Mouse (Mus musculus): ENCODE results near the gene Wdr62. TPM values are rescaled to one million over a fixed set of nuclear protein-coding genes. Genes with fewer than 3 reads are reported as not detected.

Gene Wdr62
- polyA plus RNA-seq, 1 experiment from 2014 or later: 7.7 TPM

- H3K4me2 ChIP-seq (ENCODE audit: low read depth, low read length): peak overlapping the region; percentile 95; the same call in 1 of the 2 replicates
- no peaks in the 10 kb centered on the region for H3K27me3 ChIP-seq (replicated peaks; ENCODE audit: control insufficient read depth, insufficient read depth, low read length)
- no peaks in the 10 kb centered on the region for H3K9me3 ChIP-seq (ENCODE audit: control insufficient read depth, low read length)
- DNase-seq (ENCODE audit: low spot score): no peak
- H3K9ac ChIP-seq (ENCODE audit: low read depth, low read length): no peak overlapping the region
- peak overlapping the region; percentile 75; the same call in 1 of the 2 replicates for H3K4me3 ChIP-seq (ENCODE audit: low read depth, low read length)
- no peak for ATAC-seq (ENCODE audit: low read depth)
- no peaks in the 10 kb centered on the region for H3K36me3 ChIP-seq (ENCODE audit: control insufficient read depth, insufficient read depth, low read length)
- 75% methylated on average over 4 of the region's 4 CpGs for WGBS
- H3K27ac ChIP-seq (replicated peaks; ENCODE audit: low read depth, low read length): no peak overlapping the region
- H3K4me1 ChIP-seq (ENCODE audit: control insufficient read depth, insufficient read depth, low read length): 0 out of 2 replicates have a peak, but pooled peaks cover 4% of the 10 kb centered on the region
Measured at GRCm38 (mm10) chr7:30281522-30281921, 1.3 kb upstream of the Wdr62 start.

- DNase-seq (ENCODE audit: low spot score) (peak; percentile 96), ATAC-seq (ENCODE audit: low read depth) (peak; percentile 85)
- peak overlapping the region; percentile 95 for H3K4me2 ChIP-seq (ENCODE audit: low read depth, low read length)
- H3K4me3 ChIP-seq (ENCODE audit: low read depth, low read length): peak overlapping the region; percentile 75
- WGBS: under 1% methylated on average over 19 of the region's 20 CpGs
- H3K9ac ChIP-seq (ENCODE audit: low read depth, low read length): peak overlapping the region; percentile 66
- 0 out of 2 replicates have a peak, but pooled peaks cover 4% of the 10 kb centered on the region for H3K4me1 ChIP-seq (ENCODE audit: control insufficient read depth, insufficient read depth, low read length)
- peak overlapping the region; percentile 95 for H3K27ac ChIP-seq (replicated peaks; ENCODE audit: low read depth, low read length)
- no peaks in the 10 kb centered on the region for H3K36me3 ChIP-seq (ENCODE audit: control insufficient read depth, insufficient read depth, low read length)
- no peaks in the 10 kb centered on the region for H3K9me3 ChIP-seq (ENCODE audit: control insufficient read depth, low read length)
- no peaks in the 10 kb centered on the region for H3K27me3 ChIP-seq (replicated peaks; ENCODE audit: control insufficient read depth, insufficient read depth, low read length)
Measured at GRCm38 (mm10) chr7:30280670-30281138, 485 bp upstream of the Wdr62 start.

- ATAC-seq (ENCODE audit: low read depth) (no peak), DNase-seq (ENCODE audit: low spot score) (peak; percentile 19)
- 0% methylated on average over 6 of the region's 6 CpGs for WGBS
Measured at GRCm38 (mm10) chr7:30279536-30279935, 683 bp downstream of the Wdr62 start.

GRCm38 (mm10) chr7:30278911-30279310 lies 1.3 kb downstream of the Wdr62 start:
- WGBS: 54% methylated on average over 2 of the region's 2 CpGs
- Histone ChIP-seq H3K9ac (ENCODE audit: low read depth, low read length) (no peak overlapping the region), H3K27ac (replicated peaks; ENCODE audit: low read depth, low read length) (no peak overlapping the region), H3K36me3 (ENCODE audit: control insufficient read depth, insufficient read depth, low read length) (no peaks in the 10 kb centered on the region), H3K4me3 (ENCODE audit: low read depth, low read length) (no peak overlapping the region), H3K4me2 (ENCODE audit: low read depth, low read length) (peak overlapping the region; percentile 95), H3K27me3 (replicated peaks; ENCODE audit: control insufficient read depth, insufficient read depth, low read length) (no peaks in the 10 kb centered on the region), H3K4me1 (ENCODE audit: control insufficient read depth, insufficient read depth, low read length) (0 out of 2 replicates have a peak, but pooled peaks cover 4% of the 10 kb centered on the region), H3K9me3 (ENCODE audit: control insufficient read depth, low read length) (no peaks in the 10 kb centered on the region)
- DNase-seq (ENCODE audit: low spot score) (no peak), ATAC-seq (ENCODE audit: low read depth) (no peak)

More at GRCm38 (mm10) chr7:30279536-30279935, 683 bp downstream of the Wdr62 start:
- Histone ChIP-seq H3K9me3 (ENCODE audit: control insufficient read depth, low read length) (no peaks in the 10 kb centered on the region), H3K27ac (replicated peaks; ENCODE audit: low read depth, low read length) (no peak overlapping the region; the same call in 1 of the 2 replicates), H3K36me3 (ENCODE audit: control insufficient read depth, insufficient read depth, low read length) (no peaks in the 10 kb centered on the region), H3K4me2 (ENCODE audit: low read depth, low read length) (peak overlapping the region; percentile 95), H3K27me3 (replicated peaks; ENCODE audit: control insufficient read depth, insufficient read depth, low read length) (no peaks in the 10 kb centered on the region), H3K4me1 (ENCODE audit: control insufficient read depth, insufficient read depth, low read length) (0 out of 2 replicates have a peak, but pooled peaks cover 4% of the 10 kb centered on the region), H3K9ac (ENCODE audit: low read depth, low read length) (peak overlapping the region; percentile 60; the same call in 1 of the 2 replicates), H3K4me3 (ENCODE audit: low read depth, low read length) (peak overlapping the region; percentile 75)

GRCm38 (mm10) chr7:30274383-30274782 lies 5.8 kb downstream of the Wdr62 start:
- no peak overlapping the region for H3K27ac ChIP-seq (replicated peaks; ENCODE audit: low read depth, low read length)

GRCm38 (mm10) chr7:30269641-30270040 lies 10.6 kb downstream of the Wdr62 start:
- H3K9ac ChIP-seq (ENCODE audit: low read depth, low read length): no peak overlapping the region
- 91% methylated on average over 4 of the region's 4 CpGs for WGBS
- 0 out of 2 replicates have a peak, but pooled peaks cover 7% of the 10 kb centered on the region for H3K36me3 ChIP-seq (ENCODE audit: control insufficient read depth, insufficient read depth, low read length)
- H3K9me3 ChIP-seq (ENCODE audit: control insufficient read depth, low read length): no peaks in the 10 kb centered on the region
- no peak overlapping the region for H3K4me3 ChIP-seq (ENCODE audit: low read depth, low read length)
- H3K27ac ChIP-seq (replicated peaks; ENCODE audit: low read depth, low read length): no peak overlapping the region
- ATAC-seq (ENCODE audit: low read depth) (no peak), DNase-seq (ENCODE audit: low spot score) (no peak)
- H3K4me2 ChIP-seq (ENCODE audit: low read depth, low read length): no peak overlapping the region
- no peaks in the 10 kb centered on the region for H3K27me3 ChIP-seq (replicated peaks; ENCODE audit: control insufficient read depth, insufficient read depth, low read length)
- H3K4me1 ChIP-seq (ENCODE audit: control insufficient read depth, insufficient read depth, low read length): no peaks in the 10 kb centered on the region

More at GRCm38 (mm10) chr7:30274383-30274782, 5.8 kb downstream of the Wdr62 start:
- WGBS: 80% methylated on average over 6 of the region's 6 CpGs
- Histone ChIP-seq H3K4me2 (ENCODE audit: low read depth, low read length) (no peak overlapping the region), H3K27me3 (replicated peaks; ENCODE audit: control insufficient read depth, insufficient read depth, low read length) (no peaks in the 10 kb centered on the region), H3K9me3 (ENCODE audit: control insufficient read depth, low read length) (no peaks in the 10 kb centered on the region), H3K4me1 (ENCODE audit: control insufficient read depth, insufficient read depth, low read length) (no peaks in the 10 kb centered on the region), H3K9ac (ENCODE audit: low read depth, low read length) (no peak overlapping the region), H3K36me3 (ENCODE audit: control insufficient read depth, insufficient read depth, low read length) (0 out of 2 replicates have a peak, but pooled peaks cover 7% of the 10 kb centered on the region), H3K4me3 (ENCODE audit: low read depth, low read length) (no peak overlapping the region)
- no peak for ATAC-seq (ENCODE audit: low read depth)
- DNase-seq (ENCODE audit: low spot score): no peak

GRCm38 (mm10) chr7:30266780-30267179 lies 13.4 kb downstream of the Wdr62 start:
- ATAC-seq (ENCODE audit: low read depth): no peak

GRCm38 (mm10) chr7:30265935-30266334 lies 14.3 kb downstream of the Wdr62 start:
- no peaks in the 10 kb centered on the region for H3K27me3 ChIP-seq (replicated peaks; ENCODE audit: control insufficient read depth, insufficient read depth, low read length)
- H3K4me3 ChIP-seq (ENCODE audit: low read depth, low read length): no peak overlapping the region
- H3K4me1 ChIP-seq (ENCODE audit: control insufficient read depth, insufficient read depth, low read length): no peaks in the 10 kb centered on the region
- ATAC-seq (ENCODE audit: low read depth) (no peak), DNase-seq (ENCODE audit: low spot score) (no peak)
- no peak overlapping the region for H3K27ac ChIP-seq (replicated peaks; ENCODE audit: low read depth, low read length)
- WGBS: 91% methylated on average over 7 of the region's 7 CpGs
- no peak overlapping the region for H3K4me2 ChIP-seq (ENCODE audit: low read depth, low read length)
- H3K9me3 ChIP-seq (ENCODE audit: control insufficient read depth, low read length): no peaks in the 10 kb centered on the region
- peaks cover 12% of the 10 kb centered on the region; the same call in 1 of the 2 replicates for H3K36me3 ChIP-seq (ENCODE audit: control insufficient read depth, insufficient read depth, low read length)
- H3K9ac ChIP-seq (ENCODE audit: low read depth, low read length): no peak overlapping the region

More at GRCm38 (mm10) chr7:30266780-30267179, 13.4 kb downstream of the Wdr62 start:
- WGBS: 77% methylated on average over 3 of the region's 3 CpGs
- Histone ChIP-seq H3K27ac (replicated peaks; ENCODE audit: low read depth, low read length) (no peak overlapping the region), H3K27me3 (replicated peaks; ENCODE audit: control insufficient read depth, insufficient read depth, low read length) (no peaks in the 10 kb centered on the region), H3K9ac (ENCODE audit: low read depth, low read length) (no peak overlapping the region), H3K4me1 (ENCODE audit: control insufficient read depth, insufficient read depth, low read length) (no peaks in the 10 kb centered on the region), H3K36me3 (ENCODE audit: control insufficient read depth, insufficient read depth, low read length) (peaks cover 13% of the 10 kb centered on the region; the same call in 1 of the 2 replicates), H3K4me2 (ENCODE audit: low read depth, low read length) (no peak overlapping the region), H3K9me3 (ENCODE audit: control insufficient read depth, low read length) (no peaks in the 10 kb centered on the region), H3K4me3 (ENCODE audit: low read depth, low read length) (no peak overlapping the region)
- DNase-seq (ENCODE audit: low spot score): no peak

GRCm38 (mm10) chr7:30265531-30265930 lies 14.7 kb downstream of the Wdr62 start:
- Histone ChIP-seq H3K4me2 (ENCODE audit: low read depth, low read length) (no peak overlapping the region), H3K27me3 (replicated peaks; ENCODE audit: control insufficient read depth, insufficient read depth, low read length) (no peaks in the 10 kb centered on the region), H3K4me1 (ENCODE audit: control insufficient read depth, insufficient read depth, low read length) (no peaks in the 10 kb centered on the region), H3K9ac (ENCODE audit: low read depth, low read length) (no peak overlapping the region), H3K9me3 (ENCODE audit: control insufficient read depth, low read length) (no peaks in the 10 kb centered on the region), H3K36me3 (ENCODE audit: control insufficient read depth, insufficient read depth, low read length) (peaks cover 12% of the 10 kb centered on the region; the same call in 1 of the 2 replicates), H3K4me3 (ENCODE audit: low read depth, low read length) (no peak overlapping the region), H3K27ac (replicated peaks; ENCODE audit: low read depth, low read length) (no peak overlapping the region)
- ATAC-seq (ENCODE audit: low read depth) (no peak), DNase-seq (ENCODE audit: low spot score) (no peak)
- WGBS: 92% methylated on average over 5 of the region's 5 CpGs

Measured in embryonic facial prominence, embryonic 14.5 days (tissue).